Mouse (Mus musculus): Measurements from ENCODE around the gene Nfatc2.
A peak's percentile ranks its signal among the peaks of the same experiment; 100 is the strongest.

Nfatc2 gene

DNA sequence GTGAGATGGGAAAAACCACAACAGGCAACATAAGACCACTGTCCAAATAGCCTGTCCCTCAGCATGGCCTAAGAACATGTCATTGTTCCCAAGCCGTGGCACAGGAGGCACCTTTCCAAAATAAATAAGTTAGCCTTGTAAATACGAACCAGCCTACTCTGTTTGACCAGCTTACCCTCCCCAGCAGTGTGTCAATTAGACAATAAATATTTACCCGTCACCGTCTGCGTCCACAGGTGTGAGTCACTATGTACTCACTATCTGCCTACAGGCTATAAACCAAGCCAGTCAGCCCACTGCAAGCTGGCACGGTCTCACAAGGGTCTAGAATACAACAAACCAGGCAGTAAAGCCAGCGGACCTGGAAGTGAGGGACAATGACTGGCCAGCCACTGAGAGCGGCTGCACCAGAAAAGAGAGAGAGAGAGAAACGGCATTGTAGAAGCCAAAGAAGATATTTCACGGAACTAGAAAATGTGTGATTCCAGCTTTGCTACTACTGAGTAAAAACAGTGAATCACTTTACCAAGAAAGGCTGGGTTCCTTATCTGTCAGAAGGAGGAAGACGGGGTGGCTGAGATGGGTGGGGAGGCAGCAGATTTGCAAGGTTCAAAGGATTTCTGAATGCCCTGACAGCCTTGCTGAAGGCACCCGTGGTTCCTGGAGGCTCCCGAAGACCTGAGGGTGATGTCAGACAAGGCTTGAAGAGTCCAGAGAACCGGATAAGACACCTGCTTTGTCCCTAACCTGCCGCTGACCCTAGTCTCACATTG lies 69.2 kb downstream of the Nfatc2 start:
- no peak for DNase-seq (ENCODE audit: low spot score in 2 of 2)

DNA sequence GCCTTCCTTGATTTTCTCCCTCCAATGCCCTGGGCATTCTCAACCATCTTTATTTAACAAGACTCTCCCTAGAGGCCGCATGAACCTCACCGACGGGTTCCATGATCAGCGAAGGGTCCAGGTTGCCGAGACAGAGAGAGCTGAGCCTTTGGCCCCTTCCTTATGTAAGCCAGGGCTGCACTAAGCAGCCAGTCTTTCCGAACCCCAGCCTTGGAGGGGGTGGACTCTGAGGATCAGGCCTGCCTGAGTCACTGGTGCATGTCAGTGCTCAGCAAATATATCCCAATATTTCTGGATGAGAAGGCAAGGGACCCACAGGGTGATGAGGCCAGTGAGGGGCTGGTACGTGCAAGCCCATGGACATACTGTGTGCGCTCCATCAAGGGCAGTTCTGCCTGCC lies 72.9 kb downstream of the Nfatc2 start:
- DNase-seq (ENCODE audit: low spot score in 2 of 2), result no peak

DNA sequence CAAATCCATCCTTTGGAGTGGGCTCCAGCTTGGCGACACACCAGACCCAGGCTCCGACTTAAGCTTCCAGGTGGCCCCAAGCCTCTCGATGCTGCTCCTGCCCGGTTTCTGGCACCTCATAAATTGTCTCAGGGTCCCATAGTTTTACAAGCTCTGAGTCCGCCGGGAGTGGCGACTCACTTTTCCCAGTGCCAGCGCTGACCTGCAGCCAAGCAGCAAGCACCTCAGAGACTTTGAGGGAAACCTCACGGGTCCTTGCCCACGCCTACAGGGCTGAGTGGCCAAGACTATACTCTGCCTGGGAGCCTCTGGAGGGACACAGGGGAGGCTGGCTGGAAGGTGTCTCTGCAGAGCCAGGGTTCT lies 74.0 kb downstream of the Nfatc2 start:
- no peak for DNase-seq (ENCODE audit: low spot score in 2 of 2)

DNA sequence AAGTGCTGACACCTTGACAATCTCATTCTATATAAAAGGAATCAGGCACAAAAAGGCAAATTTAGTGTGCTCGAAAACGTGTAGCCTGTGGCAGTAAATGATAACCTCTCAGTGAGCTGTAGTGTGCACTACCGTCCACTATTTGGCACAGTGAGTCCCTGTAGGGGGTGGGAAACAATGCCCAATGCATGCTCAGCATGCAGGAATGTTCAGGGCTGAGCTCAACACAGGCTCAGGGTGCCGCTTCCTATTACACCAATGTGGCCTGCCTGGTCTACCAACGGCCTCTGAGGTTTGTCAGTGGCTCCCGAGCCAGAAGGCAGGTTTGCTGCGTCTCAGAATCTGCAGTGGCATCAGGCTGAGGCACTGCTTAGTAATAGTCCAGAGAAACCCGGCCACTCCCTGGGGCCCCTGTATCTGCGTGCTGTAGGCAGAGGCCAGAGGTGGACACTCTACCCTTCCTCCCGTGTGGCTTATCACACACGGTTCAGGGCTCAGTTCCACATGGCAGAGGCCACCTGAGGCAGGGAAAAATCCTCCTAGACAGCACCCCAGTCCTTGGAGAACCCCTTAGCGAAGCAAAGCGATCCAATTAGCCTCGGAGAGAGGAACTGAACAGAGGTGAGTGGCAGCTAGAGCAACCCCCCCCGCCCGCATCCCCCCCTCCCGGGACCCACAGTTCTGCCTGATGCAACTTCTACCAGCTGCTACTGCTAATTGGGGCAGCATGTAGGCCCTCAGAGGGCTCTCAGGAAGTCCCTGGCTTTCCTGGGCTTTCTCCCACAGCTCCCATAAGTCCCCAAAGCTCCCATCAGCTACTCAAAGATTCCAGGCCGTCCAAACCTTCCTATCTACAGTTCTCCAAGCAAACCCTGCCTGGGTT lies 74.7 kb downstream of the Nfatc2 start:
- no peak for DNase-seq (ENCODE audit: low spot score in 2 of 2)

DNA sequence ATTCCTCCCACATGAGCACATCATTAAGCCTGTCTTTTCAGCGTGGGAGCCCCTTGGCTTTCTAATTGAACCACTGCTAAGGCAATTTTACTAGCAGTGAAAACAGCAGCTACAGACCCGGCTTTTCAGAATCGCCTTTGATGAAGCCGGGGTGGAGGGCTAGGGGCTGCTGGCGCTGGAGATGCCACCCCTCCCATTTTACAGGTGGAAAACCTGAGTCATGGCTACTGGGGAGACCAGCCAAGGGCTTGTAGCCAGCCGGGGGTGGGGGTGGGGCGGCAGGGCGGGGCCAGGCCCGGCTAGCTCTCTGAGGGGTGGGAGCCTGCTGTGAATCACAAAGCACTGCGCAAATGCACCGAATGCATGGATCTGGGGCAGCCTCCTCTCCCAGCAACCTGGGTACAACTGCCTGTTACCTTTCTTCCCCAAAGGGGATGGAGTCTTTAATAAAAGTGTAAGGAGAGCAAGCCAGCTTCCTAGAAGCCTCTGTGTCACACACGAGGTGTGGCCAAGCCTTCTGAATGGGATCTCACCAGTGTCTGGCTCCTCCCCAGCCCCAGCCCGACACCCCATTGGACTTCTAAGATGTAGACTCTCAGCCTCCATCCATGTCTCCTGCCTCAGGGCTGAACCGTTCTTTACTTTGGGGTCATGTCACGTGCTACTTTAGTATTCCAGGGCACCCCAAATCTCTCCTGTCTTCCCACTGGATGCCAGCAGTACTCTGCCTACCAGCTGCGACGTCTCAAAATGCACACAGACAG lies 75.9 kb downstream of the Nfatc2 start:
- DNase-seq (ENCODE audit: low spot score in 2 of 2), result no peak

DNA sequence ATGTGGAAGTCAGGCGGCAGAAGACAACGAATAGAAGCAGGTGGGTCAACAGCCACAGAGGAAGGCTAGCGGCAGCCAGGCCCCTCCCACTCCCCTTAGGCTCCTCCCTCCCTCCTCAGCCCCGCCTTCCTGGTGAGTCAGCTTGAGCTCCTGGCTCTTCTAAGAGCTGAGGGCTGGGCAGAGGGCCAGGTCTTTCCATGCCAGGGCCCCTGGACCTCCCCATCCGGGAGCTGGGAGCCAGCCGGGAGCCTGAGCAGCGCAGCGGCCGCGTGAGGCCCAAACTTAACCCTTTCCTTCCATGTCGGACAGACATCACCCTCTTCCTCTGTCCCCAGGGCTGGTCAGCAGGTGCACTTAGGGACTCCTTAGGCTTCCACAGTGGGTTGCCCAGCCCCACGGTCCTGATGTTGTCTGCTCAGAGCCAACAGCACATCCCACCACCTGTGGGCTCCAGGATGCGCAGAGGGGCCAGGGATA lies 76.5 kb downstream of the Nfatc2 start:
- peak; percentile 31 to 33 for DNase-seq (ENCODE audit: low spot score in 2 of 2)

DNA sequence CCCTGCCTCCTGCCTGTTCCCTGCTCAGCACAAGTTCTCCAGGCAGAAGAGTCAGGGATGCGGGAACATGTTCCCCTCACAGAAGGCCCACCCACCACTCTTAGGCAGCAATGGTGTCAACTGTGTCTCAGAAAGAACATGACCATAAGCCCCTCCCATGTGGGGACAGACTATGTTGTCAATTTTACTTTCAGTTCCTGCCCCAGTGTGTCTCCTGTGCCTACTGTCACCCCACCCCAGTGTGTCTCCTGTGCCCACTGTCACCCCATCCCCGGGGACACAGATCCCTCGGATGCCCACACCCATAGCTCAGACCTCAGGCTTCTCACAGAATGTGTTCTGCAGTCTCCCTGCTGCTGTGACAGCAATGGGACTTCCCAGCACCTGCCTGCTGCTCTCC lies 79.2 kb downstream of the Nfatc2 start:
- no peak for DNase-seq (ENCODE audit: low spot score in 2 of 2)

GRCm38 (mm10) chr2:168520771-168521170 lies 80.7 kb downstream of the Nfatc2 start:
- DNase-seq (ENCODE audit: low spot score in 2 of 2), result no peak

DNA sequence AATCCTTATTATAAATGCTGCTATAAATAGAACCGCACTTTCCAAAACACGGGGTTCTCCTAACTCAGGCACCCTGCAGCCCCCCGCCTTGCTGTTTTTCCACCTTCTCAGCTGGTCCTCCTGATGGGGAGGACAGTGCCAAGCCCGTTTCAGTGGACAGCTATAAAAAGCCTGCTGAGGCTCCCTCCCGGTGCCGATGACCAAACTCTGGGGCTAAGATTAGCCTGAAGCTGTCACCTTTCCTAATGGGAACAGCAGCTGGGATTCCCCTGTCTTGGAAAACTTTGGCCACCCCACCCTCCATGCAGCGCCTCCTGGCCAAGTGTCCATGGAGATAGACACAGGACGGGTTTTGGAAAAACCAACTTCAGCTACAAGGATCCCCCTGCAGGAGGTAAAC lies 81.9 kb downstream of the Nfatc2 start:
- no peak for DNase-seq (ENCODE audit: low spot score in 2 of 2)

DNA sequence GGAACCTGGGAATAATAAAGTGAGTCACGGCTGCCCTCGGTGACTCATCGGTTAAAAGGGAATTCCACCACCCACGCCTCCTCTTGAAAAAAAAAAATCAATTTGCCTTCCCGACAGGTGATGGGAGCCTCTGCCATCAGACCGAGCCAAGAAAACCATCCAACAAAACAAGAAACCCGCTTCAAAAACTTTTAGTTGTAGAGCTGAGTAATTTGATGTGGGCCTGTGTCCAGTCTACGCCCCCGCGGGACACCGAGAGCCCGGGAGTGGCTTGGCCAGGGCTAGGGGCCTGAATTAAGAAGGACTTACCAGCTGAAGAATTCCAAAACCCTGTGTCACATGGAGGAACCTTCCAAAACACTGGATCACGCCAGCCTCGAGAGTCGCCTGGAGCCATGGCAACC lies 83.2 kb downstream of the Nfatc2 start:
- no peak for DNase-seq (ENCODE audit: low spot score in 2 of 2)

- no peak for DNase-seq (ENCODE audit: low spot score in 2 of 2)
Observed at GRCm38 (mm10) chr2:168517774-168518173, 83.7 kb downstream of the Nfatc2 start.

DNA sequence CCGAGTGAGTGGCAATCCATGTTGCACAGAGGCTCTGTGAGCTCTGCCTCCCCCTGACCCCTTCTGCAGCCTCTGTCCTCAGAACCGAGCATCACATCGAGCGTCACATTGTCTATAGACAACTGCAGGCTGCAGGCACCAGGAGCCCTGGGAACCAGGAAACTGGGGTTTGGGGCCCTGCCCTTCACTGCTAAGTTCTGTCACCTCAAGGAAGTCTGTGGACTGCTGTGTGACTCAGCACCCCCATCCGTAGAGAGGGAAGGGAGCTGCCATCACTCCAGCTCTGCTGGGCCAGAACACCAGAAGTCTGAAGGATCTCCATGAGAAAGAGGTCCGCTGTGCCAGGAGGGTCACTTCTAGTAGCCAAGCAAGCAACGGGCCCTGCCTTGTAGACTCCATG lies 84.7 kb downstream of the Nfatc2 start:
- DNase-seq (ENCODE audit: low spot score in 2 of 2), result no peak

GRCm38 (mm10) chr2:168515466-168515865 lies 86.0 kb downstream of the Nfatc2 start:
- DNase-seq (ENCODE audit: low spot score in 2 of 2), result no peak

- DNase-seq (ENCODE audit: low spot score in 2 of 2), result no peak
Observed at GRCm38 (mm10) chr2:168514131-168514530, 87.3 kb downstream of the Nfatc2 start.

- no peak for DNase-seq (ENCODE audit: low spot score in 2 of 2)
Observed at GRCm38 (mm10) chr2:168511529-168511928, 89.9 kb downstream of the Nfatc2 start.

GRCm38 (mm10) chr2:168508469-168509198 lies 92.8 kb downstream of the Nfatc2 start:
- no peak for DNase-seq (ENCODE audit: low spot score in 2 of 2)

- no peak for DNase-seq (ENCODE audit: low spot score in 2 of 2)
Observed at GRCm38 (mm10) chr2:168504431-168505182, 96.8 kb downstream of the Nfatc2 start.

DNA sequence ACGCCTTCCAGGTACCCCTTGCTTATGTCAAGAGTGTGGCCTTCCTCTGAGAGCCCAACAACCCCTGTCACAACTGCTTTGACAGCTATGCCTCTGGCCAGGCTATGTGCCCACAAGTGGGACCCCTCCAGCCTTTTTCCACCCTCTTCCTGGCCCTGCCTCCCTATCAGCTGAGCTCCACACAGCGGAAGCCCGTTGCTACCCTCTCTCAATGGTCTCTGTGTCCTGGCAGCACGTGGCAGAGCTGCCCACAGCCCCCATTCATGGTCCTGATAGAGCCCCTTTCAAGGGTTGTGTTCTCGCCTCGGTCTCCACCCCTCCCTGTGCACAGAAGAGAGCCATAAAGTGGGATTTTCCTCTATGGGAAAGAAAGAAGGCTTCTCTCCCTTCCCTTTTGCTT lies 97.7 kb downstream of the Nfatc2 start:
- no peak for DNase-seq (ENCODE audit: low spot score in 2 of 2)

DNA sequence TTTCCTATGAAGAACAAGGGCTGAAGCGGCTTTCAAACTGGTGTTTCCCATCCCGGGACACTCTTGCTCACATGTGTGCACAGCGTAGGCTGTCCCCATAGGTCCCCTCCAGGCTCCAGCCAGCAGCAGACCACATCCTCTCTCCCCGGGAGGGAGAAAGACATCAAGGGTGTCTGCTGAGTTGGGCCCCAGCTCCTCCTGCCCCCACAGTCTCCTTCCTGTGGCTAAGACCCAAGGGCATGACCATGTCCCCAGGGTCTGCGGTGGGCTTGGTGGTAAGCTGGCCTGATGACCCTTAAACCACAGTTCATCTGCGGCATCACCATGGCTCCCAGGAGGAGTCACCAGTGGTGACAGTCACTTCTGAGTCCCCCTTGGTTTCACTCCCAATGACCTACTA lies 100.7 kb downstream of the Nfatc2 start:
- DNase-seq (ENCODE audit: low spot score in 2 of 2), result no peak

DNA sequence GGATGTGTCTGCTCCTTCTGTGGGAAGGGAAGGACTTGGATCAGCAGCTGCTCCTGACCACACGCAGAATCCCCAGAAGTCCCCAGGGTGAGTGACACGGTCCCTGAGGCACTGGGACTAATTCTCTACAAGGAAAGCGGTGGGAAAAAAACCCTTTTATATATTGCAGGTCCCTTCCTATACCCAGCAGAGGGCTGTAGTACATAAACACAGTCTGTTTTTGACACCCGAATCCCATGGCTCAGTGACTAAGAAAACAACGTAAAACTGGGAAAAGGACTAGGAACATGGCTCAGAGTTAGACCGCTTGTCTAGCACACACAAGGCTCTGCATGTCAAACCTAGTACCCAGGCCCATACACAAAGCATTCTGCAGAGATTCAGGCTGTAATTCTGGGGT lies 101.2 kb downstream of the Nfatc2 start:
- no peak for DNase-seq (ENCODE audit: low spot score in 2 of 2)

- DNase-seq (ENCODE audit: low spot score in 2 of 2), result no peak
Observed at GRCm38 (mm10) chr2:168491791-168492190, 109.7 kb downstream of the Nfatc2 start.

Data from thymus, postnatal 10 days (tissue).